Mouse (Mus musculus) lung, adult 2 months (tissue): ENCODE data around the gene Stub1. TPM values are rescaled to one million over a fixed set of nuclear protein-coding genes. Genes with fewer than 3 reads are reported as not detected.

Experiments
- DNase-seq: peaks from one replicate; pipeline ENCODE4 v3.0.0; 2022
- H3K4me1 ChIP-seq: fragments of 200-500 bp; 2 replicates; pipeline ENCODE4 v1.6.1; 2011; ENCODE audit warnings: low read length; ENCODE audit not compliant: control insufficient read depth, insufficient read depth
- H3K4me3 ChIP-seq: fragments of 200-500 bp; replicated peaks from 2 replicates; pipeline ENCODE3; 2011; ENCODE audit warnings: low read depth, mild to moderate bottlenecking, control low read depth, low read length; ENCODE audit errors: extremely low read depth
- CTCF ChIP-seq: fragments of 200-500 bp; IDR thresholded peaks from 2 replicates; pipeline ENCODE4 v1.5.1; 2011; ENCODE audit warnings: mild to moderate bottlenecking, low read length, control low read depth; ENCODE audit not compliant: insufficient read depth
- POLR2A ChIP-seq: fragments of 200-500 bp; IDR thresholded peaks from 2 replicates; pipeline ENCODE4 v1.6.1; 2011; ENCODE audit warnings: low read depth, mild to moderate bottlenecking, control low read depth, low read length, borderline replicate concordance; ENCODE audit errors: extremely low read depth
- WGBS: fragments of 180-500 bp; shearing (Covaris S2); methylation state at CpG from one replicate; pipeline ENCODE4 v1.1.7; 2018; 5-methylcytosine and 5-hydroxymethylcytosine counted together
- polyA plus RNA-seq: library from polyadenylated mRNA; depleted of rRNA; stranded (reverse); fragments of >200 nt; gene quantifications from 2 replicates; pipeline ENCODE4 v1.2.3, GENCODE M21; 2012

Stub1 gene
- polyA plus RNA-seq, 1 experiment = 160 TPM

- TF ChIP-seq POLR2A (no peak), CTCF (no peak)
- WGBS = 80% methylated on average over 14 of the region's 14 CpGs
These were observed 6.4 kb upstream of the Stub1 start for GRCm38 (mm10) chr17:25839455-25840235.

GRCm38 (mm10) chr17:25838904-25839303, 5.7 kb upstream of the Stub1 start:
- DNase-seq = no peak
- Histone ChIP-seq H3K4me3 (no peak overlapping the region), H3K4me1 (peaks cover 22% of the 10 kb centered on the region)
- 84% methylated on average over 4 of the region's 4 CpGs for WGBS
- no peak for TF ChIP-seq CTCF
- no peak for TF ChIP-seq POLR2A

More at GRCm38 (mm10) chr17:25839455-25840235, 6.4 kb upstream of the Stub1 start:
- Histone ChIP-seq H3K4me1 (peaks cover 17% of the 10 kb centered on the region), H3K4me3 (no peak overlapping the region)
- no peak for DNase-seq

GRCm38 (mm10) chr17:25837533-25837932, 4.3 kb upstream of the Stub1 start:
- TF ChIP-seq CTCF = no peak
- WGBS = 49% methylated on average over 3 of the region's 3 CpGs
- Histone ChIP-seq H3K4me3 (no peak overlapping the region), H3K4me1 (peaks cover 14% of the 10 kb centered on the region)
- no peak for DNase-seq

GRCm38 (mm10) chr17:25837076-25837410, 3.8 kb upstream of the Stub1 start, which contains the start of gene Rhbdl1:
Gene Rhbdl1, minus strand, starts transcription at chr17:25837295.
- peak within 1 kb of the TSS; percentile 35 for H3K4me3 ChIP-seq
- H3K4me1 ChIP-seq = peaks cover 15% of the 10 kb centered on the region
- 3% methylated on average over 29 of the region's 29 CpGs for WGBS
- peak; percentile 37 for DNase-seq
- TF ChIP-seq CTCF (no peak), POLR2A (peak; percentile 47; the same call in 1 of the 2 replicates)

- 26% methylated on average over 23 of the region's 23 CpGs for WGBS
- TF ChIP-seq POLR2A = no peak
- no peak for TF ChIP-seq CTCF
- H3K4me1 ChIP-seq = peaks cover 20% of the 10 kb centered on the region
- H3K4me3 ChIP-seq = peak overlapping the region; percentile 35
- no peak for DNase-seq
These were observed 3.3 kb upstream of the Stub1 start for GRCm38 (mm10) chr17:25836397-25837075.

GRCm38 (mm10) chr17:25835816-25836215, 2.6 kb upstream of the Stub1 start:
- no peak for DNase-seq
- WGBS = 87% methylated on average over 16 of the region's 16 CpGs
- no peak for TF ChIP-seq POLR2A
- no peak for TF ChIP-seq CTCF
- Histone ChIP-seq H3K4me3 (no peak overlapping the region), H3K4me1 (peaks cover 23% of the 10 kb centered on the region)

GRCm38 (mm10) chr17:25835301-25835700, 2.1 kb upstream of the Stub1 start:
- 86% methylated on average over 7 of the region's 7 CpGs for WGBS
- no peak overlapping the region for H3K4me3 ChIP-seq
- no peak for DNase-seq
- H3K4me1 ChIP-seq = peaks cover 23% of the 10 kb centered on the region
- no peak for TF ChIP-seq CTCF
- TF ChIP-seq POLR2A = no peak

- H3K4me1 ChIP-seq = peaks cover 24% of the 10 kb centered on the region
- 79% methylated on average over 12 of the region's 12 CpGs for WGBS
- no peak for DNase-seq
- no peak overlapping the region for H3K4me3 ChIP-seq
- TF ChIP-seq CTCF (no peak), POLR2A (no peak)
These were observed 1.5 kb upstream of the Stub1 start for GRCm38 (mm10) chr17:25834595-25835222.

- 28% methylated on average over 6 of the region's 6 CpGs for WGBS
- peak overlapping the region; percentile 84 for H3K4me3 ChIP-seq
- DNase-seq = peak; percentile 29
- H3K4me1 ChIP-seq = peaks cover 27% of the 10 kb centered on the region
- TF ChIP-seq CTCF (no peak), POLR2A (no peak)
These were observed 874 bp upstream of the Stub1 start for GRCm38 (mm10) chr17:25833961-25834594.
